Mouse (Mus musculus): Measurements from ENCODE around the gene Pam. TPM values are rescaled to one million over a fixed set of nuclear protein-coding genes. Genes with fewer than 3 reads are reported as not detected.
"Not testable (repeated sequence)": the region's sequence is repeated elsewhere in the genome, so short reads cannot be mapped to it uniquely, and the experiment has no call there.

Gene Pam
- polyA plus RNA-seq, 1 experiment from 2014 or later = 30.7 TPM

- Histone ChIP-seq H3K9me3 (replicated peaks) (no peaks in the 10 kb centered on the region), H3K4me1 (peaks cover 4% of the 10 kb centered on the region; the same call in 1 of the 2 replicates), H3K9ac (no peak overlapping the region), H3K27ac (no peak overlapping the region), H3K27me3 (no peaks in the 10 kb centered on the region), H3K4me3 (replicated peaks) (no peak overlapping the region), H3K36me3 (no peaks in the 10 kb centered on the region), H3K4me2 (no peak overlapping the region)
- WGBS = 83% methylated on average over 1 of the region's 1 CpGs
- ATAC-seq (replicated peaks; ENCODE audit: low FRiP score) = no peak
These were observed 116.0 kb downstream of the Pam start for GRCm38 (mm10) chr1:97979422-97979821.

DNA sequence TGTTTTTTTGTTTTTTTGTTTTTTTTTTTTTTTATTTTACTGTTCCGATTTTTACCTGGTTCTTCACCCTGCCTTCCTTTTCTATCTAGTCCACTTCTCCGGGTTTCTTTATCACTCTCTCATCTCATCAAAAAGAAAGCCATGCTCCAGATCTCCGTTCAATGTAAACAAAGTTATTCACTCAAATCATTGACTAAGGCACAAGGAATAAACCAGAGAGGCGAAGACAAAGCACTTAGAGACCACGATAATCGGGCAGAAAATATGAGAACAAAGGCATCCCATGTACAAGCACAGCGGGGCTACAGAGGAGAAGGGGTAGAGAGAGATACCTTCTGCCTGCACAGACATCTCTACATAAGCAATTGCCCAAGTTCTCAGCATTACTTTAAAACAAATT lies 117.9 kb downstream of the Pam start:
- 23% methylated on average over 7 of the region's 7 CpGs for WGBS
- Histone ChIP-seq H3K4me3 (replicated peaks) (peak overlapping the region; percentile 70), H3K9me3 (replicated peaks) (no peaks in the 10 kb centered on the region)

DNA sequence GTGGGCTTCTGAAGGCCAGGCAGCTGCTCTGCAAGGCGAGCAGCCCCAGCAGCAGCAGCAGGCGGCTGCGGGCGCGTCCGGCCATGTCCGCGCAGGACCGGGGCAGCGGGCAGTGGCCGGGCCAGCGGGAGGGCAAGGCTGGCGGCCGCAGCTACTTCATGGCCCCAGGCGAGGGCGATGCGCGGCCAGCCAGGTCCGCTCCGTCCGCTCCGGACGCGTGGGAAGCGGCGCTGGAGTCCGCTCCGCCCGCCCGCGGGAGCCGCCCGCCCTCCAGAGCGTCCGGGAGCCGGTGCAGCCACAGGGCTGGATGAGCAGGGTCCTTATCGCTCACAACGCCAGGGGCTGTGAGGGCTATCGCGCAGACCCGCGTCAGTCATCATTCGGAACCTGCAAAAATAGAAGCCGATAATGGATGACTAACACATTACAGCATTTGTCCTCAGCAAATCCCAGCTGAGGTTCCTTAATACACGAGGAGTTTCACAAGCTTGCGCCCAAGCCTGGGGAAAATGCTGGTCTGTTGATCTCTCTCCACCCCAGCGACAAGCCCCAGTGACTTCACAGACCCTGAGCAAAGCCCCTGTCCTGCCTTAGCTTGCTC lies 118.5 kb downstream of the Pam start:
- H3K9ac ChIP-seq = peak overlapping the region; percentile 68
- peak overlapping the region; percentile 87 for H3K4me2 ChIP-seq
- H3K4me1 ChIP-seq = peaks cover 4% of the 10 kb centered on the region; the same call in 1 of the 2 replicates
- under 1% methylated on average over 47 of the region's 47 CpGs for WGBS
- H3K27me3 ChIP-seq = no peaks in the 10 kb centered on the region
- peak overlapping the region; percentile 70 for H3K4me3 ChIP-seq (replicated peaks)
- H3K27ac ChIP-seq = peak overlapping the region; percentile 83
- H3K9me3 ChIP-seq (replicated peaks) = no peaks in the 10 kb centered on the region
- H3K36me3 ChIP-seq = no peaks in the 10 kb centered on the region
- peak; percentile 96 for ATAC-seq (replicated peaks; ENCODE audit: low FRiP score)

More for the DNA sequence above, 117.9 kb downstream of the Pam start:
- peak overlapping the region; percentile 83 for H3K27ac ChIP-seq
- no peaks in the 10 kb centered on the region for H3K36me3 ChIP-seq
- H3K4me1 ChIP-seq = peaks cover 4% of the 10 kb centered on the region; the same call in 1 of the 2 replicates
- peak overlapping the region; percentile 87 for H3K4me2 ChIP-seq
- no peak overlapping the region for H3K9ac ChIP-seq
- H3K27me3 ChIP-seq = no peaks in the 10 kb centered on the region
- no peak for ATAC-seq (replicated peaks; ENCODE audit: low FRiP score)

GRCm38 (mm10) chr1:97976072-97976471 lies 119.4 kb downstream of the Pam start:
- Histone ChIP-seq H3K36me3 (no peaks in the 10 kb centered on the region), H3K27me3 (no peaks in the 10 kb centered on the region), H3K4me2 (peak overlapping the region; percentile 87), H3K9ac (no peak overlapping the region), H3K9me3 (replicated peaks) (no peaks in the 10 kb centered on the region), H3K4me3 (replicated peaks) (peak overlapping the region; percentile 70), H3K4me1 (peaks cover 4% of the 10 kb centered on the region; the same call in 1 of the 2 replicates), H3K27ac (no peak overlapping the region)
- no peak for ATAC-seq (replicated peaks; ENCODE audit: low FRiP score)
- 55% methylated on average over 13 of the region's 13 CpGs for WGBS

DNA sequence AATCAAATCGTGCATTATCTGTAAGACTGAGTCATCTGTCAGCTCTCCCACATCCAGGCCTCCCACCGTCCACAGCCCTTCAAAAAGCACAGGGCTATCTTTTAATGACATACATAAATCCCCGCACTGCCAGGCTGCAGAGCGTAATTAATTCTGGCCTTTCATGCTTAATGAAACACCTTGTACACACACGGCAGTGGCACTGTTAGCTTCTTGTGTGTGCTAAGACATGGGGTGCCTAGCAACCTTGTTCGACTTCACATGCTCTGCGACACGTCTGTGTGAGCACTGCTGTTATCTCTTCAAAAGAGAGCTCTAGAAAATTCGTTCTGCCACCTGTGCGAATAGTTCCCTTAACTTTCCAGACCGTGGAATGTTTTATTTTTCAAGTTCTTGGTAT lies 120.5 kb downstream of the Pam start:
- no peaks in the 10 kb centered on the region for H3K9me3 ChIP-seq (replicated peaks)
- H3K4me3 ChIP-seq (replicated peaks) = no peak overlapping the region
- whole genome bisulfite sequencing = 58% methylated on average over 11 of the region's 11 CpGs
- H3K36me3 ChIP-seq = no peaks in the 10 kb centered on the region
- no peak overlapping the region for H3K27ac ChIP-seq
- ATAC-seq (replicated peaks; ENCODE audit: low FRiP score) = no peak
- no peak overlapping the region for H3K9ac ChIP-seq
- H3K27me3 ChIP-seq = no peaks in the 10 kb centered on the region
- peaks cover 4% of the 10 kb centered on the region; the same call in 1 of the 2 replicates for H3K4me1 ChIP-seq
- no peak overlapping the region for H3K4me2 ChIP-seq

DNA sequence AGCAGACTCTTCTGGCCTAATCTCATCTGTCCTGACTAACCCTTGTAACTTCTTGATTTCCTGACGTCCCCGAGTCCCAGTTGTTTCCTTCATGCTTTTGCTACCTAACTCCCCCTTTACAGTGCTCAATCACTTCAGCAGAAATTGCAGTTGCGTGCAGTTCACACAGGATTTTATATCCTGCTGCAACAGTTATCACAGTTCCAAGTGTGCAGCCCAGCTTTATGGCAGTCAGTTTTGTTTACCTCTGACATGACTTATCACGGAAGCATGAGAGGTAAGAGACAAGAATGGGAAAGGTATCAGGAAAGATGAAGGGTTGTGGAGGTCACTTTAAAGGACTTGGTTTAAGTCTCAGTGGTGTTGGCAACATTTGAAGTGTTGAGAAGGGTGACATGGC lies 125.7 kb downstream of the Pam start:
- H3K9ac ChIP-seq = no peak overlapping the region
- H3K27me3 ChIP-seq = no peaks in the 10 kb centered on the region
- H3K4me3 ChIP-seq (replicated peaks) = no peak overlapping the region
- H3K4me1 ChIP-seq = no peaks in the 10 kb centered on the region
- no peak for ATAC-seq (replicated peaks; ENCODE audit: low FRiP score)
- no peak overlapping the region for H3K4me2 ChIP-seq
- no peaks in the 10 kb centered on the region for H3K36me3 ChIP-seq
- WGBS = 57% methylated on average over 4 of the region's 4 CpGs
- no peak overlapping the region for H3K27ac ChIP-seq
- no peaks in the 10 kb centered on the region for H3K9me3 ChIP-seq (replicated peaks)

GRCm38 (mm10) chr1:97963711-97964110 lies 131.7 kb downstream of the Pam start:
- 84% methylated on average over 2 of the region's 2 CpGs for WGBS
- no peaks in the 10 kb centered on the region for H3K9me3 ChIP-seq (replicated peaks)
- no peak overlapping the region for H3K9ac ChIP-seq
- H3K27me3 ChIP-seq = no peaks in the 10 kb centered on the region
- H3K27ac ChIP-seq = no peak overlapping the region
- H3K4me3 ChIP-seq (replicated peaks) = no peak overlapping the region
- H3K4me2 ChIP-seq = no peak overlapping the region
- H3K4me1 ChIP-seq = no peaks in the 10 kb centered on the region
- ATAC-seq (replicated peaks; ENCODE audit: low FRiP score) = no peak
- H3K36me3 ChIP-seq = no peaks in the 10 kb centered on the region

DNA sequence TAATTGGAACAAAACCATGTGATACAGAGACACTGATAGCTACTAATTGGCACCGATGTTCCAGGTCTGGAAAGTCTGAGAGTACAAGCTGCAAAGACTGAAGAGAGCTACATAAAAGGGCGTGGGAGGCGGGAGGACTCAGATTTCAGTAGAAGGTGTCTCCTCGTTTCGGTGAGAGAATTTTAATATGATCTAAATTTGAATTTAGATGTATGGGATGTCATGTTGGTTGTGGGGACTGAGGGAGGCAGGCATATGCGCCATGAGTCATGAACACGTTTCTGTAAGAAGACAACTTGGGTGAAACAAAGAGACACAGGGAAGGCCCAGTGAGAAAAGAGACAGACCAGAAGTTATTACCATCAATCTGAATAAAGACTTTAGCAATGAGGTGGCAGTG lies 133.3 kb downstream of the Pam start:
- Histone ChIP-seq H3K9ac (no peak overlapping the region), H3K4me2 (no peak overlapping the region), H3K36me3 (no peaks in the 10 kb centered on the region), H3K9me3 (replicated peaks) (no peaks in the 10 kb centered on the region), H3K27ac (no peak overlapping the region), H3K27me3 (no peaks in the 10 kb centered on the region), H3K4me3 (replicated peaks) (no peak overlapping the region), H3K4me1 (no peaks in the 10 kb centered on the region)
- 80% methylated on average over 7 of the region's 7 CpGs for WGBS
- ATAC-seq (replicated peaks; ENCODE audit: low FRiP score) = no peak

DNA sequence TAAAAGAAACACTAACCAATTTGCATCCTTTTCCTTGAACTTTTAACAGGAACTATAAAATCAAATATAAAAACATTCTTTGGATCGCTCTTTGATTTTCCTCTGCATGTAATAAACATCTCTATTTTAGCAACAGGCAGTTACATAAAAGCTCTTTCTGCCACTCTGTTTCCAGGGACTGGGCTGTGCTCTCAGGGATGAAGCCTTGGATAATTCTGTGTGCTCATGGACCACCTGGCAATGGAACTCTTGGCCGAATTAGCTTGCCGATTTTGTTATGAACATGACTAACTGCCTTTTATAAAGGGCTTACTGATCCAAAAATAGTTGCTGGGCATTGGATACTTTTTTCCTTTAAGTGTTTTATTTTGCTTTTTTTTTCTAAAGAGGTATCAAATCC lies 134.8 kb downstream of the Pam start:
- 93% methylated on average over 3 of the region's 3 CpGs for WGBS
- Histone ChIP-seq H3K4me3 (replicated peaks) (no peak overlapping the region), H3K4me2 (no peak overlapping the region), H3K27me3 (no peaks in the 10 kb centered on the region), H3K4me1 (no peaks in the 10 kb centered on the region), H3K27ac (no peak overlapping the region), H3K9me3 (replicated peaks) (no peaks in the 10 kb centered on the region), H3K36me3 (no peaks in the 10 kb centered on the region), H3K9ac (no peak overlapping the region)
- ATAC-seq (replicated peaks; ENCODE audit: low FRiP score) = no peak

- Histone ChIP-seq H3K4me3 (replicated peaks) (no peak overlapping the region), H3K4me1 (no peaks in the 10 kb centered on the region), H3K9me3 (replicated peaks) (no peaks in the 10 kb centered on the region), H3K27ac (no peak overlapping the region), H3K27me3 (no peaks in the 10 kb centered on the region), H3K36me3 (no peaks in the 10 kb centered on the region), H3K4me2 (no peak overlapping the region), H3K9ac (no peak overlapping the region)
- ATAC-seq (replicated peaks; ENCODE audit: low FRiP score) = no peak
- WGBS = 86% methylated on average over 6 of the region's 6 CpGs
These were observed 135.3 kb downstream of the Pam start for GRCm38 (mm10) chr1:97960124-97960523.

DNA sequence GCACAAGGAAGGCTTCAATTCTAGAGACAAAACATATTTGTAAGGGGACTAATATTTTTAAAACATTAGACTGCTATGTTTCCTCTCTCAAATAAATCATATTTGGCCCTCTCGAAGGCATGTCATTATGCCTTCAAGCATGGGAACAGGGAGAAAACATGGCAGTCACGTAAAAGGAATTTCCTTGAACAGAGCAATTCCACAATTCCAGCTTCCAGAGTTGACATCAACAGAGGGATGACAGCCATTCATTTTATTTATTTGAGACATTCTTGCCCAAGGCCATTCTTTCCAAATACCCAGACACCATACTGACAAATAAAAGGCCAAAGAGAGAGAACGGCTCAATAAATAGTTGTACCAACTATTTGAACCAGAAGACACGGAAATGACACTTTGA lies 136.7 kb downstream of the Pam start:
- H3K27me3 ChIP-seq = no peaks in the 10 kb centered on the region
- H3K4me2 ChIP-seq = no peak overlapping the region
- WGBS = 88% methylated on average over 4 of the region's 4 CpGs
- no peak for ATAC-seq (replicated peaks; ENCODE audit: low FRiP score)
- H3K36me3 ChIP-seq = no peaks in the 10 kb centered on the region
- H3K27ac ChIP-seq = no peak overlapping the region
- no peak overlapping the region for H3K9ac ChIP-seq
- H3K4me3 ChIP-seq (replicated peaks) = no peak overlapping the region
- H3K4me1 ChIP-seq = no peaks in the 10 kb centered on the region
- no peaks in the 10 kb centered on the region for H3K9me3 ChIP-seq (replicated peaks)

DNA sequence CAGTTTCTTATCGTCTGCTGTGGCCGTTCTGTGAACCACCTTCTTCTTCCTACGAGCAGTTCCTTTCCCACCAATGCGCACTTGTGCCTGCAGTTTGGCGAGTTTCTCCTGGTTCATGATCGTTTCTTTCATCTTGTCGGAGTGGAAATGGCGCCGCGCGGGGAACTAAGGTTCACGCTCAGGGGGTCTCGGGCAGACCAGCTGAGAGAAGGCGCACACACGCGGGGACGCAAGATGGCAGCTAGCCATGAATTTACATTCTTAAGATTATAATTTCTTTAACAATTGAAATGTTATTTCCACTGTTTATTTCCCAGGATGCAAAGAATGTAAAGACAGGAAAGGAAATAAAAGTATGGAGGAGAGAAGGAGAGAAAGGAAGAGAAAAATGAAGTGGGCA lies 146.2 kb downstream of the Pam start:
- ATAC-seq (replicated peaks; ENCODE audit: low FRiP score); H3K9me3 ChIP-seq (replicated peaks); H3K4me2 ChIP-seq; H3K4me1 ChIP-seq; H3K27ac ChIP-seq; H3K4me3 ChIP-seq (replicated peaks); H3K36me3 ChIP-seq; H3K27me3 ChIP-seq; H3K9ac ChIP-seq: not testable (repeated sequence)
- 89% methylated on average over 17 of the region's 17 CpGs for WGBS

DNA sequence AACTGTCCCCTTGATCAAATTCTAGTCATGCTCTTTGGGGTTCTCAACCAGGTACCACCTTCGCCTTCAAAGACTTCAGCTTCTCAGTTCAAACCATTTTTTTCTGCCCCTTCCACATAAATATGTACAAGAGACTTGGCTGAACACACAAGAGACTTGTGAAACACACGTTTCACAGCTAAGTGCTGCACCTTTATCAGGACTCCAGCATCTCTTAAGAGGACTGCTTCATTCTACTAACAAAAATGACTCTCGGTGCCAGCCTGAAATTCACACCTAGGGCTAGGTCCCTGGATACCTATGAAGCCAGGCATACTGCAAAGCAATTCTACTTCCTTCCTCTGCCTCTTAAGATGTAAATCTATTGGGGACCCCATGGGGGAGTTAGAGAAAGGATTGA lies 148.3 kb downstream of the Pam start:
- no peak for ATAC-seq (replicated peaks; ENCODE audit: low FRiP score)
- H3K27me3 ChIP-seq = no peaks in the 10 kb centered on the region
- no peaks in the 10 kb centered on the region for H3K4me1 ChIP-seq
- no peak overlapping the region for H3K4me3 ChIP-seq (replicated peaks)
- H3K27ac ChIP-seq = no peak overlapping the region
- H3K36me3 ChIP-seq = no peaks in the 10 kb centered on the region
- no peak overlapping the region for H3K9ac ChIP-seq
- H3K4me2 ChIP-seq = no peak overlapping the region
- no peaks in the 10 kb centered on the region for H3K9me3 ChIP-seq (replicated peaks)
- 81% methylated on average over 3 of the region's 3 CpGs for WGBS
